Mouse (Mus musculus): ENCODE measurements around the gene Gdpgp1. TPM values are rescaled to one million over a fixed set of nuclear protein-coding genes. Genes with fewer than 3 reads are reported as not detected.

The Gdpgp1 gene
- total and polyA plus RNA-seq, 3 experiments = 4.0 to 4.6 TPM; not detected in 1

DNA sequence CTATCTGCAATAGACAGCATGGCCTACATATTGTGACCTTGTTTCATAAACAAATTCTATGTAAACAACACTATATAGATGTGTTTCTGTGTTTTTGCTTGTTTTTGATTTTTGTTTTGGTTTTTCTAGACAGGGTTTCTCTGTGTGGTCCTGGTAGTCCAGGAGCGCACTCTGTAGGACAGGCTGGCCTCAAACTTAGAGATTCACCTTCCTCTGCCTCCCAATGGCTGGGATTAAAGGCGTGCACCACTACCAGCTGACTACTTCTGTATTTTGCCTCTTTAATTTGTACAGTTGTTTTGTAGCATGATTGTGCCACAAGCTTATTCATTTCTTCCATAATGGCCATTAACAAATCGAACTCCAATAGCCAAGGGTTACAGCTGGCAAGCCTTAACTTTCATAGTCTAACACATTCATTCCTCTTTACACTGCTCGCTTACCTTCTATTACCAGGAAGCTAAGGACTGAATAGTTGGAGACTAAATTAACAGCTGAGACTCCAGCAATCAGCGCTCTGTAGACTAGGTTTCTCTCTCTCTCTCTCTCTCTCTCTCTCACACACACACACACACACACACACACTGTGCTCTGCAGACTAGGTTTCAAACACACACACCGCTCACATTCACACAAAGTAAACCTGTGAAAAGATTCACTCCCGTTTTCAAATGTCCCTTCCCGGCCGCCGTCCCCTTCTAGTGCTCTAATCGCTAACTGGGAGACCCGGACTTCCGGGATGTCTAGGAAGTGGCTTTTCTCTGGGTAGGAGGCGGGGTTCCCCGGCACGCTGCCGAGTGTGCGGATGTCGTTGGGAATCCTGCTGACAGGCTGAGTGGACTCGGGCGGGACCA lies 36.5 kb downstream of the Gdpgp1 start, which contains the start of gene Vps33b (continued):
- TF ChIP-seq CTCF (IDR thresholded peaks at IDR 0.05 in 2 of 3, conservative IDR thresholded peaks at IDR 0.05 in 1 of 3; ENCODE audit: control insufficient read depth in 1 of 3, insufficient read depth in 1 of 3, low read depth in 2 of 3, low read length in 3 of 3, poor library complexity in 1 of 3, severe bottlenecking in 1 of 3) (no peak; a peak in 1 of 6 replicates), ELF1 (IDR thresholded peaks at IDR 0.05; ENCODE audit: low read depth, low read length) (peak; percentile 100)

GRCm38 (mm10) chr7:80269751-80270255 lies 37.1 kb downstream of the Gdpgp1 start:
- H3K27me3 ChIP-seq (ENCODE audit: control insufficient read depth in 1 of 2, insufficient read depth in 2 of 2, low read length in 2 of 2) = no peaks in the 10 kb centered on the region
- peak overlapping the region; percentile 74 for H3K9ac ChIP-seq (ENCODE audit: control insufficient read depth, low read depth, low read length, poor library complexity, severe bottlenecking)
- H3K36me3 ChIP-seq (ENCODE audit: control insufficient read depth in 1 of 2, insufficient read depth in 2 of 2, low read length in 2 of 2) = peaks cover 1 to 25% of the 10 kb centered on the region in 2 experiments
- peak overlapping the region; percentile 78 to 91 for H3K4me3 ChIP-seq (ENCODE audit: control insufficient read depth in 1 of 2, insufficient read depth in 1 of 2, low read depth in 2 of 2, low read length in 2 of 2)
- H3K27ac ChIP-seq (ENCODE audit: control insufficient read depth, low read depth, low read length) = peak overlapping the region; percentile 27
- H3K79me2 ChIP-seq (ENCODE audit: control insufficient read depth, insufficient read depth, low read length, poor library complexity) = peaks cover 16% of the 10 kb centered on the region
- peaks cover 9 to 19% of the 10 kb centered on the region in 2 experiments for H3K4me1 ChIP-seq (ENCODE audit: control insufficient read depth in 1 of 2, insufficient read depth in 2 of 2, low read length in 2 of 2)
- no peaks in the 10 kb centered on the region for H3K9me3 ChIP-seq (replicated peaks; ENCODE audit: insufficient read depth, low read length)
- DNase-seq (ENCODE audit: low read depth, low spot score) = no peak
- TF ChIP-seq CTCF (IDR thresholded peaks at IDR 0.05 in 2 of 3, conservative IDR thresholded peaks at IDR 0.05 in 1 of 3; ENCODE audit: control insufficient read depth in 1 of 3, insufficient read depth in 1 of 3, low read depth in 2 of 3, low read length in 3 of 3, poor library complexity in 1 of 3, severe bottlenecking in 1 of 3) (no peak), MAX (IDR thresholded peaks at IDR 0.05; ENCODE audit: low read length) (no peak), ZKSCAN1 (IDR thresholded peaks at IDR 0.05; ENCODE audit: low read depth, low read length) (no peak), SMC3 (IDR thresholded peaks at IDR 0.05; ENCODE audit: low read depth, low read length) (no peak), ZC3H11A (IDR thresholded peaks at IDR 0.05; ENCODE audit: low read depth, low read length) (no peak), GATA1 (IDR thresholded peaks at IDR 0.05; ENCODE audit: low read depth, low read length) (no peak), MAFK (IDR thresholded peaks at IDR 0.05; ENCODE audit: borderline replicate concordance, low read depth, low read length) (no peak)

DNA sequence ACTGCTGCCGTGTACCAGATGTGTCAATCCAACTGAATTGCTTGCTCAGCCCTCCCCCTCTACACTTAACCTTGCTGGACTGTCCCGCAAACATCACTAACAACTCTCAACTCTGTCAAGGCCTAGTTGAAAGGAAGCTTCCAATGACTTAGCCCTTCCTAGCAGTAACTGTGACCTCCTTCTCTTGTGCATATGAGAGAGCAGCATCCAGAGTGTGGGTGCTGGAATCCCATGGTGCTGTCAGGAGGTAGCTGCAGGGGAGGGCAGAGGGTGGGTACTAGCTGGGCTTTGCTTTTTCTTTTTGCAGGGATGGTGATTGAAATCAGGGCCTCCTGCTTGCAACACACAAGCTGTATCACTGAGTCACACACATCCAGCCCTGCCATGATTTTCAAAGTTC lies 40.8 kb downstream of the Gdpgp1 start:
- DNase-seq (ENCODE audit: low read depth, low spot score) = no peak
- no peak overlapping the region for H3K4me3 ChIP-seq (ENCODE audit: control insufficient read depth in 1 of 2, insufficient read depth in 1 of 2, low read depth in 2 of 2, low read length in 2 of 2)
- peaks cover 13% of the 10 kb centered on the region in 2 experiments for H3K36me3 ChIP-seq (ENCODE audit: control insufficient read depth in 1 of 2, insufficient read depth in 2 of 2, low read length in 2 of 2)
- H3K4me1 ChIP-seq (ENCODE audit: control insufficient read depth in 1 of 2, insufficient read depth in 2 of 2, low read length in 2 of 2) = peaks cover 4 to 9% of the 10 kb centered on the region in 2 experiments
- no peak overlapping the region for H3K27ac ChIP-seq (ENCODE audit: control insufficient read depth, low read depth, low read length)
- TF ChIP-seq MEF2A (IDR thresholded peaks at IDR 0.05; ENCODE audit: extremely low read depth, insufficient replicate concordance, low read depth, low read length, poor library complexity, severe bottlenecking) = no peak
- TF ChIP-seq NRF1 (IDR thresholded peaks at IDR 0.05; ENCODE audit: insufficient read depth, low read depth, low read length, poor library complexity, severe bottlenecking) = no peak
- no peak for TF ChIP-seq USF2 (IDR thresholded peaks at IDR 0.05; ENCODE audit: borderline replicate concordance in 1 of 2, insufficient read depth in 1 of 2, low read depth in 1 of 2, low read length in 2 of 2)
- H3K9ac ChIP-seq (ENCODE audit: control insufficient read depth, low read depth, low read length, poor library complexity, severe bottlenecking) = no peak overlapping the region
- no peaks in the 10 kb centered on the region for H3K27me3 ChIP-seq (ENCODE audit: control insufficient read depth in 1 of 2, insufficient read depth in 2 of 2, low read length in 2 of 2)
- H3K9me3 ChIP-seq (replicated peaks; ENCODE audit: insufficient read depth, low read length) = no peaks in the 10 kb centered on the region
- peaks cover 16% of the 10 kb centered on the region for H3K79me2 ChIP-seq (ENCODE audit: control insufficient read depth, insufficient read depth, low read length, poor library complexity)

All from MEL (cell line).